Mouse (Mus musculus) bone marrow, adult 2 months (tissue): ENCODE measurements around the gene Nphp1. TPM values are rescaled to one million over a fixed set of nuclear protein-coding genes. Genes with fewer than 3 reads are reported as not detected.

ENCODE experiments used
- H3K27ac ChIP-seq: fragments of 200-500 bp; 2 replicates; pipeline ENCODE4 v1.5.1; 2012; ENCODE audit warnings: low read depth, mild to moderate bottlenecking, control low read depth, inconsistent platforms, low read length; ENCODE audit not compliant: control insufficient read depth, poor library complexity, insufficient read depth
- H3K4me1 ChIP-seq: fragments of 200-500 bp; 2 replicates; pipeline ENCODE4 v1.6.1; 2011; ENCODE audit warnings: low read length; ENCODE audit not compliant: control insufficient read depth, insufficient read depth
- H3K4me3 ChIP-seq: fragments of 200-500 bp; replicated peaks from 2 replicates; pipeline ENCODE3; 2011; ENCODE audit warnings: mild to moderate bottlenecking, low read depth, low read length, control low read depth; ENCODE audit not compliant: control insufficient read depth
- CTCF ChIP-seq: fragments of 200-500 bp; IDR thresholded peaks from 2 replicates; pipeline ENCODE4 v1.5.1; 2011; ENCODE audit warnings: low read length, control low read depth; ENCODE audit not compliant: control insufficient read depth, insufficient read depth
- POLR2A ChIP-seq: fragments of 200-500 bp; IDR thresholded peaks from 2 replicates; pipeline ENCODE4 v1.6.1; 2011; ENCODE audit warnings: low read depth, mild to moderate bottlenecking, control low read depth, low read length, borderline replicate concordance; ENCODE audit not compliant: control insufficient read depth
- WGBS: fragments of 180-500 bp; shearing (Covaris S2); methylation state at CpG from one replicate; pipeline ENCODE4 v1.1.7; 2018; 5-methylcytosine and 5-hydroxymethylcytosine counted together
- polyA plus RNA-seq: library from polyadenylated mRNA; stranded (reverse); fragments of >200 nt; gene quantifications from 2 replicates; pipeline ENCODE4 v1.2.4, GENCODE M21; 2011; ENCODE audit warnings: low replicate concordance; ENCODE audit not compliant: missing spikeins, insufficient read depth, insufficient read length

Nphp1 gene
- polyA plus RNA-seq, 1 experiment = 3.5 TPM

DNA sequence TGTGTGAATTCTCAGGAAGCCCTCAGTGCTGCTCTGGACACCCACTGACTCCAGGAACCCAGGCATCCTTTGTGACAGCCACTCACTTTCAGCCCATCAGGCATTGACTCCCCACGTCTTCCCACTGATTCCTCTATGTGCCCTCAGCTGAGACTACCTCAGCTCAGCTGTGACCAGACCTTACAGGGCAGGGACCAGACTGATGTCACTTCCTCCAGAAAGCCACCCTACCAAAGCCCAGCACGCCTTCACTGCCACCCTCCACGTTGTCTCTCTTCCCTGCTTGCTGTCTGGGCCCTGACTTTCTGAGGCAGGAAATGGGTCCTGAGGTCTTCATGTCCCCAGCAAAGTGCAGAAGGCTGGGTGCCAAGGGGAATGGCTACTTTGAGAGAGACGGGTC is 65.5 kb downstream of the Nphp1 start:
- WGBS = 14% methylated on average over 4 of the region's 4 CpGs
- no peaks in the 10 kb centered on the region; the same call in 1 of the 2 replicates for H3K4me1 ChIP-seq
- H3K4me3 ChIP-seq = no peak overlapping the region
- H3K27ac ChIP-seq = no peak overlapping the region
- TF ChIP-seq CTCF = no peak
- TF ChIP-seq POLR2A = no peak

- no peak overlapping the region for H3K4me3 ChIP-seq
- WGBS = 26% methylated on average over 7 of the region's 7 CpGs
- TF ChIP-seq CTCF (no peak), POLR2A (no peak)
- H3K4me1 ChIP-seq = no peaks in the 10 kb centered on the region; the same call in 1 of the 2 replicates
- H3K27ac ChIP-seq = no peak overlapping the region
Measured at GRCm38 (mm10) chr2:127722176-127722892, 66.4 kb downstream of the Nphp1 start.

DNA sequence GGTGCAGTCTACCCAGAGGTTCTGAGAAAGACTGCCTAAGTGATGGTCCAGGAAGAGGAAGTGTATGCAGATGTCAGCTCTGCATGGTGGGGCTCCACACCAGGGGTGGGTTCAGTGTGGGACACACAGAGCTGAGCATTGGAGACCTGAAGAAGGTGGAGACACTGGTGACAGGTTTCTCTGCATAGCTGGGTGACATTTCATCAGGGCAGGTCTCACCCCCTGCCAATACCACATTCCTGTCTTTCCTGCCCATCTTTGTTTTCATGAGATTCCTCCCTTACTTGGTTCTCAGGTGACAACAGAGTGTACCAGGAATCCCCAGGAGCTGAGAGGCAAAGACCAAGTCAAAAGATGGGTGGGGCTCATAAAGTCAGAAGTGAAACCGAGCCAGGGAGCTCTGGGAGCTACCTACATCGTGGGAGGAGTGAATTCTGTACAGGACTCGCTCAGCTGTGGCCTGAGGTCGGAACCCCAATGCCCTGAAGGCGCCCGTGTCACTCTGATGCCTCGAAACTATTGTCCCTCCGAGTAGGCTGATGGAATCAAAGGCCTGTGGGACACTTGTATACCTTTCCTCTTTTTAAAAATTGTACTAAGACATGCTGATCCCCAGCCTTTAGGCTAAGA is 69.7 kb downstream of the Nphp1 start:
- no peak for TF ChIP-seq CTCF
- TF ChIP-seq POLR2A = no peak
- 55% methylated on average over 8 of the region's 8 CpGs for WGBS

DNA sequence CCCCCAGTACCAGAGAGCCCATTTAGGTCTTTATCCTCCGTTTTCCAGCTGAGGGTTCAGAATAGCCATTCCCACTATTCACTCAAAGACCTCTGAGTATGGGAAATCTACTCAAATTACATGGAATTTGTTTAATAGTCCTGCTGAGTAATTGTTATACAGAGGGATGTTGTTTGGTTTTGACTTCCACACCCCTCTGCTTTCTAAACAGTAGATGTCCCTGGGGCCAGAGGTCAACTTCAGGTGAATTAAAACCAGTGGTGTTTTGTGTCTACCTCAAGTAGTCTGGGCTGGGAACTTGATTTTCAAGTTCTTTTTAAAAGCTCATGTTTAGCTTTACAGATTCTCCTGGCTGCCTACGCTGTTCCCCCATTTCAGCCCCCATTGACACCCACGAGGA is 74.0 kb downstream of the Nphp1 start:
- Histone ChIP-seq H3K4me3 (no peak overlapping the region), H3K27ac (no peak overlapping the region), H3K4me1 (no peaks in the 10 kb centered on the region)
- no peak for TF ChIP-seq CTCF
- TF ChIP-seq POLR2A = no peak
- WGBS = 86% methylated on average over 3 of the region's 3 CpGs

More for the DNA sequence above, 69.7 kb downstream of the Nphp1 start:
- H3K4me3 ChIP-seq = no peak overlapping the region
- no peak overlapping the region for H3K27ac ChIP-seq
- no peaks in the 10 kb centered on the region; the same call in 1 of the 2 replicates for H3K4me1 ChIP-seq

- WGBS = 89% methylated on average over 3 of the region's 3 CpGs
- TF ChIP-seq CTCF (no peak), POLR2A (no peak)
Measured at GRCm38 (mm10) chr2:127708792-127709191, 79.9 kb downstream of the Nphp1 start.

DNA sequence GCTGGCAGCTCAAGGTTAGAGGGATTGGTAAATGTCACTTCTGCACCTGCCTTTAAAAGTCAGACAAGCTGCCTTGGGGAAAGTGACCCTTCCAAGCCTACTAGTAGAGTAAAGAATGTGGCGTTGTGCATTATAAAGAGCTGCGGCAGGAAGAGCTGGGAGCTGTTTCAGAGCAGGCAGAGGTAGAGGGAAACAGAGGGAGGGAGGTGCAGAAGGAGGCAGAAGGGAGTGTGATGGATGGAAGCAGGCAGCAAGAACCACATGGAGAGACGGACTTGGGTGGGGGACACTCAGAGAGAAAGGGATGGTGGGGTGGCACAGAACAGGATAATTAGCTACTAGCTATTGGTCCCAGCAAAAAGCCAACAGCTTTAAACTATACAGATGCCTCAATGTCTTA is 80.6 kb downstream of the Nphp1 start:
- no peaks in the 10 kb centered on the region for H3K4me1 ChIP-seq
- no peak overlapping the region for H3K4me3 ChIP-seq
- WGBS = 77% methylated on average over 3 of the region's 3 CpGs
- TF ChIP-seq POLR2A (no peak), CTCF (no peak)
- H3K27ac ChIP-seq = no peak overlapping the region

More at GRCm38 (mm10) chr2:127708792-127709191, 79.9 kb downstream of the Nphp1 start:
- H3K27ac ChIP-seq = no peak overlapping the region
- H3K4me1 ChIP-seq = no peaks in the 10 kb centered on the region
- no peak overlapping the region for H3K4me3 ChIP-seq

DNA sequence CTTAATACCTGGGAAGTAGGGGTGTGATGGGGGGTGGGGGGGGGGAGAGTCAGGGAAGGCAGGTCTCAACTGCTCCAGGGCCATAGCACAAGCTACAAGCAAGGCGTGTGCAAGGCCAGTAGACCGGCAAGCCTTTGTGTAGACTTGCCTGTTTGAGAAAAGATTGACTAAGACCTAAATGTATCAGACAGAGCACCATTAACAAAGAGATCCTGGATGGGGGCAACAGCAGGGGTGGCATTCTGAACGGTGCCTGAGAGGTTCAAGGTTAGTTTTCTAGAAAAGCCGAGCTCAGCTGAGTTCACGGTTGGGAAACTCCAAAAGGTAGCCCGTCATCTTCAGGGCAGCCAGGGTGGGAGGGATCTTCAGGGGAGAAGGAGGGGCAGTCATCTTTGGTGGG is 83.4 kb downstream of the Nphp1 start:
- Histone ChIP-seq H3K4me1 (no peaks in the 10 kb centered on the region), H3K27ac (no peak overlapping the region), H3K4me3 (no peak overlapping the region)
- TF ChIP-seq POLR2A (no peak), CTCF (no peak)
- WGBS = 88% methylated on average over 6 of the region's 6 CpGs

Other genes starting within 250 kb of the Nphp1 start
- gene Prom2, start 247.4 kb downstream of the Nphp1 start, polyA plus RNA-seq = not detected in 2 replicates
- gene Zfp661, start 201.8 kb downstream of the Nphp1 start, polyA plus RNA-seq = 0.47 and 1.0 TPM in 2 replicates
- gene Mrps5, start 201.7 kb downstream of the Nphp1 start, polyA plus RNA-seq = 42.6 and 64.8 TPM in 2 replicates
- gene Mal, start 132.2 kb downstream of the Nphp1 start, polyA plus RNA-seq = 0.55 TPM in 1 of 2 replicates, not detected in the other
- gene Mall, start 59.0 kb downstream of the Nphp1 start, polyA plus RNA-seq = not detected in 2 replicates
- 3.3 and 7.7 TPM in 2 replicates for gene Mtln, start 3.6 kb upstream of the Nphp1 start, polyA plus RNA-seq
- gene Bub1, start 43.0 kb upstream of the Nphp1 start, polyA plus RNA-seq = 24.0 and 28.2 TPM in 2 replicates
- gene Acoxl, start 50.0 kb upstream of the Nphp1 start, polyA plus RNA-seq = not detected in 2 replicates